Mouse (Mus musculus): ENCODE data around the gene Dnm3.
A peak's percentile ranks its signal among the peaks of the same experiment; 100 is the strongest.

Dnm3 gene

DNA sequence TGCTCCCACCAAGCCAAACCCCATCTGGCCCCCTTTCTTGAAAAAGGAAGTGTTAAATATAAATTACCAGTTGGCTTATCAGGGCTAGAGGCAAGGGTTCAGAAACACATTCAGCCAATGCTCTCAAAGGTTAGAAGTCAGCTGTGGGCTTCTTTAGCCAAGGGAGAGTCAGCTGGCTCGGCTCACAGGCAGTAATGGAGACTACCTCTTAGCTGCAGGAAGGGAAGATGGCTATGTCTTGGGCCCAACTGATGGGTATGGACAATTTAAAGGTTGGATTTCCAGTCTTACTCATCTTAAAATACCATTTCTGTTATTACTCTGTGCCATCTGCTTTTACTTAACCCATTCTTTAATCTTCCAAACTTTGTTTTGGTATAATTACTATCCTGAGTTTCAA is 317.1 kb downstream of the Dnm3 start:
- DNase-seq (ENCODE audit: low read depth): no peak

DNA sequence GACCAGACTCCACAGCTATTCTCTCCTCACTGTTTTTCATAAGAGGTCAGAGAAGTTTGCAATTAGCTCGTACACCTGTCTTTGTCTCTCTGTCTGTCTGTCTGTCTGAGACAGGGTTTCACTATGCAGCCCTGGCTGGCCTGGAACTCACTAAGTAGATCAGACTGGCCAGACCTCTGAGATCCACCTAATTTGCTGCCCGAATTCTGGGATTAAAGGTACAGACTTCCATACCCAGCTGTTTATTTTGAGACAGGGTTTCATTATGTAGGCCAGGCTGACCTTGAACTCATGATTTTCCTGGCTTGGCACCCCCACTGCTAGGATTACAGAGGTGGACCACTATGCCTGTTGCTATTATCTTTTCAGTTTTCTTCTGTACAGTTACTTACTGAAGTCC is 319.3 kb downstream of the Dnm3 start:
- no peak for DNase-seq (ENCODE audit: low read depth)

DNA sequence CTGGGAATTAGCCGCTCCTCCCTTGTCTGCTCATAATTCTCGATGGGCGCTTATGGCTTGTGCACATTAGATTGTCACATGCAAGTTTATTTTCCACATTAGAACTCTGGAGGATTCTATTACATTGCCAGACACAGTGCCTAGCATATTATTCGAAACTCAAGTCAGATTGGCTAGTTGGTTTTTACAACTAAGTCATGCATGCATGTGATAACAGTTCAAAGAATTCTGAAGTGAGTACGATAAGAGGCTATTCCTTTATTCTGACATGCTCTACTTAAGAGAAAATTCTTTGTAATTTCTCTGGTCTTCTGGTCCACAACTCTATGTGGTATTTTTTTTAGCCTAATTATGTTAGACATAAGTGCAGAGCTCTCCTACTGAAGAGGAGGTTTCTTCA is 320.2 kb downstream of the Dnm3 start:
- DNase-seq (ENCODE audit: low read depth): no peak

DNA sequence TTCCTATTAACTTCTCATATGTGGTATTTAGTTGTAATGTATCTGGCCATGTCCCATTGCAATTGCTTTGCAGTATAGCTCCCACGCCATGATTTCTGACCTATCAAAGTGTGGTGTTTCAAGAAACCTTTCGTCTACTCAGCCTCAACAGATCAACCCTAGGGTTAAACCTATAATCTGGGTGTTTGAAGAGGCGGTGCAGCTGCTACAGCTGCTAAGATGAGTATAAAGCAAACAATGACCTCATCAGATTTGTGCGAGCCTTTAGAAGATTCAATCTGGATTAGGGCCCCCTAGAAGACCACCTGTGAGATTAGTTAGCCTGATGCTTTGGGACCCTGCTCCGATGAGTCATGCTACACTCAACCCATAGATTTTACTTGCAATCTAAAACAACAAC is 321.0 kb downstream of the Dnm3 start:
- no peak for DNase-seq (ENCODE audit: low read depth)

DNA sequence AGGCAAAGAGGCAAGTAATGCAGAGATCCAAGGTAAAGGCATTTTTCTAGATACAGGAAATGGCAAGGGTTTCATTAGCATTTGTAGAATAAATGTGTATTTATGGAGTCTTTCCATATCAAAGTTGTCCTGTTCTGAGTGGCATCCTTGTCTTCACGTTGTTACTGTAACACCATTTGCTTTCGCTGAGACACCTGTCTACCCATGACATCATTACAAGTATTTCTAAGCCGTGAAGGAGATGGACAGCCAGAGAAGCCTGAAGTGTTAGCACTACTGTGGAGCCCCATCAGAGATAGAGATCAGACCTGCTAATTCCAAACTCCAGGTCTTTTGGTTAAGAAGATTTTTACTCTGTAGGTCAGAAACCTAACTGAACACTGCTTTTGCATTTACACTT is 322.3 kb downstream of the Dnm3 start:
- no peak for DNase-seq (ENCODE audit: low read depth)

DNA sequence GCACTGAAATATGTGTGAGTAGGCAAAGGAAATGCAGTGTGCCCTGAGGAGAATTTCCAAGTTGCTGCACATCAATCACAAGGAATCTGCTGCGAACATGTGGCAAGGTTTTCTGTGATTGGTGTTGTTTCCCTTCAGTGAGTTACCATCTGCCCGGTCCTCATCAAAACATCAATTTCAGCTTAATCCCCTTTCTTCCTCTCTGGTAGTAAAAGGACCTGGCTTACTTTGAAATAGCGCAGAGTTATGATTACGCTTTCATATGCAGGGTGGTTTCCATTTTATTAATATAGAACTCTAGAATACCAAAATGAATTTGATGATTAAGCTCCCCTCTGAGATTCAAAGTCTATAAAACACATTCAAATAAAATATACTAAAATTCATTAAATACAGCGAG is 324.7 kb downstream of the Dnm3 start:
- no peak for DNase-seq (ENCODE audit: low read depth)

DNA sequence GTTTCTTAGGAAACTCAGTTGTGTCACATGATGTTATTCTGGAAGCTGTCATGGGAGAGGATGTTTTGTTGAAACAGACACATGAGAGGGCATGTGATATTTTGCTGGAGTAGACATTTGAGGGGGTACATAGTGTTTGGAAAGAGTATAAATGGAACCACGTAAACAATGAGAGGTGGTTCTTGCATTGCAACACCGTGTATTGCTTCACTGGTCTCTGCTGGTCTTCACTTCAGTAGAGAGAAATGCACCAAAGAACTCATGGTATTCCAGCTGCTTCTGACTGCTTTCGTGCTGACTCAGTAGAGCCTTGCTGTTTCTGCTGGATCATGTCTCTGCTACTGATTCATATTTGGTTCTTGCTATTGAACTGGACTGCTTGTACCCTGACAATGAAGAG is 328.1 kb downstream of the Dnm3 start:
- no peak for DNase-seq (ENCODE audit: low read depth)

DNA sequence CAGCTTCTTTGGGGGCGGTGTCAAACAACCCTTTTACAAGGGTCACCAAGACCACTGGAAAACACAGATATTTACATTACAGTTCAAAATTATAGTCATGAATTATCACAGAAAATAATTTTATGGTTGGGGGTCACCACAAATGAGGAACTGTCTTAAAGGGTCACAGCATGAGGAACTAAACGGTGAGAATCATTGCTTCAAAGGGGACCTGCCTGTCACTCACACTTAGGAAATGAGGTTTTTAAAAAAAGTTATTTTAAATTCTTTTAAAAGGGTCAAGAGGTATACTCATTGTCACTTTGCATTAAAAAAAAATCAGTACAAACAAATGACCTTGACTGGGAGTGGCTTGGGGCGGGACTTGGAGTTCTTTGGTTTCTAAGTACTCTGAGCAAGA is 330.3 kb downstream of the Dnm3 start:
- DNase-seq (ENCODE audit: low read depth): no peak

DNA sequence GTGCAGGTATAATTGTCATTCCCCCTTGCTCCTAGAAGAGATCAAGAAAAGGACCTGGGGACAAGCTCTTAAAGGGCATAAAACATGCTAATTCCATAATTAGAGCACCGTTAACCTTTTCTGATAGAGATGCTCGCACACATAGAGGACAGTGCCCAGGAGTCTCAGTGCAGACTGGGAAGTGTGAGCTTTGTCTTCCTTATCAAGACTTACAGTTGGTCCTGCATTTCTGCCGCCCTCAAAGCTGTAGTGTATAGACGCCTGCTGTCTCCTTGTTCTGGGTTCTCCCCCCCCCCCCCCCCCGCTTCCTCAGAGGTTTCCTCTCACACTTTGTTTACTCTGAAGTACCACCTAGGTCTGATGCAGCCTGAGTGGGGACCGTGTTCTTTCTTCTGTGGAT is 332.1 kb downstream of the Dnm3 start:
- DNase-seq (ENCODE audit: low read depth): no peak

DNA sequence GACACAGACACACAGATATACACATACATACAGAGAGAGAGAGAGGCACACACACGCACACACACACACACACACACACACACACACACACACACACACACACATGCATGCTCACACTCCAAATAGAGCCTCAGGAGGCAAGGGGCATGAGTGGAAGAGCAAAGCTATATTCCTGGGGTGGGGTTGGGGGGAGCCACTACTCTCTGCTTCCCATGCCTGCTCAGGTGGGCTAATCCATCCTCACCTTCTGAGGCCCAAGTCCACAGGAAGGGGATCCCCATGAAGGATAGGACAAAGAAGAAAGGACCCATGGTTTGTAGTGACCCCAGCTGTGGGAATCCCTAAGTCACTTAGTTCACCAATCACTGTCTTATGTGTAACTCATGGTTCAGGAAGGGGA is 332.8 kb downstream of the Dnm3 start:
- no peak for DNase-seq (ENCODE audit: low read depth)

DNA sequence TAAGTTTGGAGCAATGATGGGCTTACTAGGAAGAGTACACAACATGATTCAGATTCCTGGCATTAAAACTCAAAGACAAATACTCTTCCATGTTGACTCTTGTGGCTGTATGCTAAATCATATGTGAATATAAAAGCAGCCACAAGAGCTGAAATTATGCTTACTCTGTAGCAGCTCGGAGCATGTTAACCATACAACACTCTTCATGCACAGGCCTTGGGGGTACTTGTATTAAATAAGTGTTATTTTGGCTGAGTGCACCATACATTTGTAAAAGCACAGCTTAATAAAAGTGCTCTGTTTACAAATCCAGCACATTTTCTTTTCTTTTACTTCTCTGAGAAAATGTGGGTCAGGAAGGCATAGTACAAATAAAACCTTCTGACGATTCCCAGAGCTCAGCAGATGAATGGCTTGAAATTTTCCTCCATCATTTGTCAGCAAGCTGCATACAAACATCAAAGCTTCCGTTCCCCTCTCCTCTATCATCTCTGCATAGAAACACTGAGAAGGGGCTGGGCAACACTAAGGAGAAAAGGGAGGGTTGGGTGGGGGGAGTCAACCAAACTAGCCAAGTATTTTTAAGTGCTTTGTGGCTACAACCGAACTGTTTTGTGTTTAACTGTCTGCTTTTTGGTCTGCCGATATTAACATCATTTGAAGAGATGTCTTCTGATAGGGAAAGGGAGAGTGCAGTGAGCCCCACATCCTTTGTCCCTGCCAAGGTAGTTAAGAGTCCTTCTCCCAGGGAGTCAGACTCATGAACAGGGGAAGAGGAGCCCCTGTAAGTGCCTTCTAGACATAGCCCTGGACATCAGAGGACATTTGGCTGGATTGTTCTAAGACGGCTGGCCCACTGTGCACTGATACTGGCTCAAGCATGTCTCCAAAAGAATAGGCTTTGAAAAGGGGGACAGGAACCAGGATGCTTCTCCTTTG is 333.6 kb downstream of the Dnm3 start:
- DNase-seq (ENCODE audit: low read depth): no peak

DNA sequence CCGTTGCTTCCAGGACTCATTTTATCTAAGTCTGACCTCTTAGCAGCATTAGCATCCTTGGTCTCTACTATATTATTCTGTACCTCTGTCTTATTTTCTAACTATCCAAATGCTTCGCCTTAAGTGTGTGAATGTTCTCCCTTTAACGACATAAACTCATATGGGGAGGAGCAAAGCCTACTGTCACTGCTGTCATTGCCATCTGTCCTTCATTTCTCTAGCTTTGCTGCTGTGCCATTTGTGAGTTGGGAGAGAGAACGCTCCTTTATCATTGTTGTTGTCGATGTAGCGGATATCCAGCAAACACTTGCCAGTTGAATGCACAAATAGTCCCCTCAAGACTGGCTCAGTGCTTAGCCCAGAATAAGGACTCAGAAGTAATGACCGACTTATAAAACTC is 335.5 kb downstream of the Dnm3 start:
- DNase-seq (ENCODE audit: low read depth): no peak

DNA sequence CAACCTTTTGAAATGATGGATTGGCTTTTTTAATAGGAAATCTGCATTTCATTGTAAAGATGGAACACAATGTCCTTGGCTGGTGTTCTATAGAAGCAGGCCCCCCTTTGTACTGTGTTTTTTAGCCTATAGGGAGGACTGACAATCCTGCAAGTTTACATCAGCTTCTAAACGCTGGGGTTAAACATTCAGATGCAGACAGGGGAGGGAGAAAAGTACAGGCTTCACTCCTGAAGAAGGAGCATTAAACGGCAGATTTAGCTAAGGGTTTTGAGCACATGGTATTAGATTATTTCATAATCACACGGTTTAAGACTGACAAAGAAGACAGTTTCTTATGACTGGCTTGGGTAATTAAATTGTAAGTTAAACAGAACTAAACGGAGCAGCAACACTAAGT is 341.5 kb downstream of the Dnm3 start:
- DNase-seq (ENCODE audit: low read depth): no peak

DNA sequence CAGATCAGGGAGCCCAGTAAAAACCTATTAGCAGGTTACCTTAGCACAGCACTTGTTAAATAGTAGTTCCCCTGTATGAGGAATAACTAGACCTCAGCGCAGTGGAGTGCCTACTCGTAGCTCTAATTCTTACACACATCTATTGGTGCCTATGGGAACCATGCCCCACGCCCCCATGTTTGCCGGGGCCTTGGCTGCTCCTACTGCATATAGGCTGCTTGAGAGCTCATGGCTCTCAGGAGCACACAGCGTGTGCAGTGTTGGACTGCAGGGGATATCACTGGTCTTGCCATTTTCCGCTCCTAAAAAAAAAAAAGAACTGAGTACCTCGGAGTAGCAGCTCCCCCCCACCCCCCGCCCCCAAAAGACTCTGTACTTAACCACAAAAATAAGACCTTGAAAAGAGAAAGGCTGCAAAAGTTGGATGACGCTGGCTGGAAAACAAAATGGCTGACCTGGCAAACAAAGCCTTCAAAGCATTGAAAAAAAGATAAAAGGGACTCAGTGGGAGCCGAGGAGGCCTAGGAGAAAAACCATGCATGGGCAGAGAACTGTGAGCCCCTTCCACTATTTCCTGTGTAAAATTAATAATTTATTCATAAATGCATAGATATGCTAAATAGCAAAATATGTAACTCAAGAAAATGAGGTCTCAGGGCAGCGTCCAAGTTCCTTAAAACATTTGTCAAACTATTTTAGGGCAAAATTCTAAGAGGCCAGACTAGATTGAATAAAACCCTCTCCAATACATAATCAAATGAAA is 342.2 kb downstream of the Dnm3 start:
- no peak for DNase-seq (ENCODE audit: low read depth)

DNA sequence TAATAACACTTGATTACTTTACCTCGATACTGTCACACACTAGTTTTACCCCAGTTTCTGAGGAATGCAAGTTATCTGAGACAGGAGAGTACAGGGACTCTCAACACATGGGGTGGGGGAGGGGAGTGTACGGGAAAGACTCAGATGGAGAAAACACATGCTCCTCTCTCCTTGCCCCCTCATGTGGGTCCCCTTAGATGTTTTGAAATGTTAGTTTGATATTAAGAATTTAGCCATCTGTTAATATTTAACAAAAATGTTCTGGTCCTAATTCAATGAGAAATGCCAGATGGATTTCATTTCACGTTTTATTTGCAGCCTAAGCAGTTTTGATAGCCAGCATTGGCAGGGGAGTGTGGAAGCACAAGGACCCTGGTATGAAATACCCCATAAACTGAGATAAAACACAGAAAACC is 343.2 kb downstream of the Dnm3 start:
- DNase-seq (ENCODE audit: low read depth): no peak

DNA sequence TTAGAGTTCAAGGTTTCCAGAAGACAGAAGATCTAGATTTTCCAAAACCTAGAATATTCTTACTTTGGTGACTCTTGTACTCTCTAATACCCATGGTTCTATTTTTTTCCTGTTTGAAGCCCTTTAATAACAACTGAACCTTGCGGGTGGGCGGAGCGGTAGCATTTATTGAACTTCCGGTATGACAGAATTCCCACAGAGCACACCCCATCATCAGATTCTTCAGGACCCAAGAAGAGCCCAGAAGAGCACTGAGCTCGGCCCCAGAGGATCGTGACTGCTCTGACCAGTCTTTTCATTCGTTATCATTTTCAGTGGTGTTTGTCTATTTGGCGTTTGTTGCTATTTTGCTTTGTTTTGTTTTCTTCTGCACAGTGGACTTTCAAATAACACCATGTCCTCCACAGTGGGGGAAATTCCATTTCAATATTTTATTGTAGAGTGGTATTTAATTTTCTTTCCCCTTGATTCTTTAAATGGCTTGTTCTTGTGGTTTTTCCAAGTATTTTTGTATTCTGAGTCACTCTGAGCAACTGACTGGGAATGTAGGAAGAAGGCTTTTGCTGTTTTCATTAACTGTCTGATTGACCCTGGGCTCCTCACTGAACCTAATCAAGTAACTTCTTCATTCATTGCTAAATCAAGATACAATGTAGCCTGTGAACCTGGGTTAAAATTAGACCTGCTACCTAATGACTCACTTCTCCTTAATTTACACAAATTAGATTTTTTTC is 344.8 kb downstream of the Dnm3 start:
- peak; percentile 51 for DNase-seq (ENCODE audit: low read depth)

DNA sequence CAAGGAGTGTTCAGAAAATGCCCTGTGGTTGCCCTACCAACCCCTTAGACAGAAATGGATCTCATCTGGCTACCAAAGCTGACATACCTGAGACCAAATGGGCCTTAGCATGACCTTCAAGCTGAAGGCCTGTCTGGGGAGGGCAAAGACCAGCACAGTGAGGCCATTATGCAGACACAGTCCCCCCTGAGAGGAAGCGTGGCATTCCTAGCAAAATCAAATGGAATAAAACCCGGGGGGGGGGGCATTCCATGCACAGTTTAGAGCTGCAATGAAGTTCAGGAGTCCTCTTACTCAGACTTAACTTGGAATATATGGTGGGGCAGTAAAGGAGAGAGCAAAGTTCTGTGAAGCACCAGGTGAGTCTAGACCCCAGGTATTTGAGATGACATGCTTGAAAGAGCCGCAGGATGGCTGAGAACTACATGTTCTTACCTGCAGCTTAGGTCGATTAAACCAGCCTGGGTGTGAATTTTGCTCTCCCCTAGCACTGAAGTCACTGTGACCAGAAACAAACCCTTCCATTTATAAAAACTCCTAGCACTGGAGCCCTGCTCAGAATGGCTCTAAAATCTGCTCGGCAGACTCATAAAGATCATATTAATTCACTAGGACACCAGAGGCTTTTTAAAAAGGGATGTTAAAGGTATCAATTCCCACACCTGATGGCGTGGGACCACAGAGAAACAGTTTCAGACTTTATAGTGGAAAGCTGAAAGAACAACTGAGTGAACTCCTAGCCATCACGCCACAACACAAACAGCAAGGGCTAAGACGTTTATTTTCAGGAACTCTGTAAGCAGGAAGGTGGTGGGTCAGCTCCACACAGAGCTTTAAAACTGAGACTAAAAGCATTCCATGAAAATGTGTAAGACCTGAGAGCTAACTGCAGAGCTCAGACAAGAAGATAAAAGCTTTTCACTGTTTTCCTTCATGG is 350.7 kb downstream of the Dnm3 start:
- DNase-seq (ENCODE audit: low read depth): no peak

DNA sequence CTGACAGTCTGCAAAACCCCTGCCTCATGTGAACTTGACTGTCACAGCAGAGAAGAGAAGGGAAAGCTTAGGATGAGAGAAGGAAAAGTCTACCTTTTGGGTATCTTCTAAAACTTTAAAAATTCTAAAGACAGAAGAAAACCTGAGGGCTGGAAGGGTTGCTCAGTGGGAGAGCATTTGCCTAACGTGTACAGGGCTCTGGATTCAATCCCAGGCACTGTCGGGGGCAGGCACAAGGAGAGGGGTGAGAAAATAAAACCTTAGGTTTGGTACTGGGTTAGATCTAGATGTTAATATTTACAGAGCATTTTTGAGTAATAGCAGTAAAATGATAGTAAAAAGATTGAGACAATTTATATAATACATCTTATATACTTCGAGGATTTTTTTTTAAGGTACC is 353.4 kb downstream of the Dnm3 start:
- DNase-seq (ENCODE audit: low read depth): no peak

DNA sequence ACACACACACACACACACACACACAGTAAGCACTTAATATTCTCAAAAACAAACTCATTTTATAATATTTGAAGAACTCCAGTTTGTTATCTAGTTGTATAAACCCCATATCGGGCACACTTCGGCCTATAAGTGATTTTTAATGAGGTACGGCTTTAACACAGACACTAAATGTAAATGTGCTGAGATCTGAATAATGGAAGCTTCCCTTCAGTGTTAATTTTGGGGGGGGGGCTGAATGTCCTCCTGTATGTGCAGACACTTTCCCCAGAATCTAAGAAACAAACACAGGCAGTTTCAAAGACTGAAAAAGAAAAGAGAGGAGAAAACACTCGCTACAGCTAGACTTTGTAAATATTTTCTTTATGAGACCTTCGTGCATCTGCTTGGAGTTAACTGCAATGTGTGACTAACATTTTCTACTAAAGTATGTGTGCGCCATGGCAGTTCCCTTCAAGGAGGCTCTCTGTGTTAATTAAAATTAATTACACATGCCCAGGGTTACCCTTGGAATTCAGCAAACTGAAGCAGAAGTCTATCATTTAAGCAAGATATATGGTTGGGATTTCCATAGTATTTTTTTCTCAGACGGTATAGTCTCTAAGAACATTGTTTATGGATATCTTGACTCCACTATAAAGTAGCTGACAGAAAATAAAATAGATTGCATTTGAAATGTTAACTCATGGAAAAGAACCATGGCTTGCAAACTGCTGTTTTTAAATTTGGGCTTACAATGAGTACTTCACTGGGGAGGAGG is 356.2 kb downstream of the Dnm3 start:
- no peak for DNase-seq (ENCODE audit: low read depth)

DNA sequence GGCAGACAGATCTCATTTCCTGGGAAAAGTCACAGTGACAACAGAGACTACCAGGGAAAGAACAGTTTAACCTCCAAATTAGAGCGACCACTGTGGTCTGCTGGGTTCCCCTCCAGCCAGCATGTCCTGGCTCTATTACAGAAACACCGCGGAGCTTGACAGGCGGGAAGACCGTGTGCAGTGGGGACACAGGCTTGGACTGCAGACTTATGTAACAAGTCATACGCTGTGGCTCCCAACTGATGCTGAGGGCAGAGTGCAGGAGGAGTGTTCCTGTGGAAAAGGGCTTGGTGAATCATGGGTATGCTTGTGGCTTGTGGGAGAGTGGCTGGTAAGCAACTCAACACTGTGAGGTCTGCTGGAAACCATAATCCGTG is 368.4 kb downstream of the Dnm3 start:
- DNase-seq (ENCODE audit: low read depth): peak; percentile 67
